Mouse (Mus musculus) B cell, adult 62 days (primary cell): ENCODE measurements around the gene Sulf2. TPM values are rescaled to one million over a fixed set of nuclear protein-coding genes. Genes with fewer than 3 reads are reported as not detected.

Experiments
- total RNA-seq: library from RNA; stranded (reverse); gene quantifications from 4 replicates; pipeline ENCODE4 v1.2.4, GENCODE M21; 2023

Sulf2 gene
- total RNA-seq = 0.29 to 1.5 TPM (median 0.71 TPM) in 4 replicates

DNA sequence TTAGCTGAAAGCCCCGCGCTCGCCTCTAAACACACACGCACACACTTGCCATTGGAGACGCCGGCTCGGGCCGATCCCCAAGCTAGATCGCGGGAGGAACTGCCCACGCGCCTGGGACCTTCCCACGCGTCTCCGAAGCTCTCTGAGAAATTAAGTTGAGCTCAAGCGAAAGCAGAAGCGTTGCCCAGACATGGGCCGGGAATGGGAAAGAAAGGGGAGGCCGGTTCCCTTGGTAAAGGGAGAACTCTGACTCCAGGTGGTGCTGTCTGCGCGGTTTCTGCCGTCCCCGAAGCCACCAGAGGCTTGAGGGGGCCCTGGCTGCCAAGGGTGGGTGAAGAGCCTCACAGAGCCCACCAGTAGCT, at the start of gene Sulf2:
Gene Sulf2 (minus strand): TSS at position 210 of the 362 bp plus-strand sequence.

Other genes starting within 250 kb of the Sulf2 start
- gene Ncoa3, start 163.0 kb downstream of the Sulf2 start, total RNA-seq = 192 to 216 TPM (median 204 TPM) in 4 replicates